Mouse (Mus musculus) brain, embryonic 14.5 days (tissue): ENCODE measurements around the gene Ascc2. TPM values are rescaled to one million over a fixed set of nuclear protein-coding genes. Genes with fewer than 3 reads are reported as not detected.

Experiments
- DNase-seq: peaks from one replicate; pipeline ENCODE4 v3.0.0-alpha.2; 2011; ENCODE audit warnings: low read depth
- CTCF ChIP-seq: fragments of 200-500 bp; IDR thresholded peaks from 2 replicates; pipeline ENCODE4 v1.5.1; 2012; ENCODE audit warnings: inconsistent platforms, mild to moderate bottlenecking, moderate library complexity, borderline replicate concordance; ENCODE audit not compliant: insufficient read depth, insufficient read length; ENCODE audit errors: extremely low read depth
- POLR2A ChIP-seq: fragments of 200-500 bp; IDR thresholded peaks from 2 replicates; pipeline ENCODE4 v1.6.1; 2012; ENCODE audit warnings: mild to moderate bottlenecking, inconsistent platforms, borderline replicate concordance; ENCODE audit not compliant: poor library complexity, insufficient read depth, insufficient read length, severe bottlenecking; ENCODE audit errors: extremely low read depth
- polyA plus RNA-seq: library from polyadenylated mRNA; depleted of rRNA; stranded (reverse); fragments of >200 nt; gene quantifications from 2 replicates; pipeline ENCODE4 v1.2.3, GENCODE M21; 2012

Ascc2 gene
- polyA plus RNA-seq, 1 experiment = 32.3 TPM

- TF ChIP-seq CTCF = no peak
- TF ChIP-seq POLR2A = no peak
- DNase-seq = no peak
Observed at GRCm38 (mm10) chr11:4675126-4675562, 37.6 kb downstream of the Ascc2 start.

- DNase-seq = no peak
- TF ChIP-seq POLR2A (no peak), CTCF (no peak)
Observed at GRCm38 (mm10) chr11:4675693-4676092, 38.1 kb downstream of the Ascc2 start.

DNA sequence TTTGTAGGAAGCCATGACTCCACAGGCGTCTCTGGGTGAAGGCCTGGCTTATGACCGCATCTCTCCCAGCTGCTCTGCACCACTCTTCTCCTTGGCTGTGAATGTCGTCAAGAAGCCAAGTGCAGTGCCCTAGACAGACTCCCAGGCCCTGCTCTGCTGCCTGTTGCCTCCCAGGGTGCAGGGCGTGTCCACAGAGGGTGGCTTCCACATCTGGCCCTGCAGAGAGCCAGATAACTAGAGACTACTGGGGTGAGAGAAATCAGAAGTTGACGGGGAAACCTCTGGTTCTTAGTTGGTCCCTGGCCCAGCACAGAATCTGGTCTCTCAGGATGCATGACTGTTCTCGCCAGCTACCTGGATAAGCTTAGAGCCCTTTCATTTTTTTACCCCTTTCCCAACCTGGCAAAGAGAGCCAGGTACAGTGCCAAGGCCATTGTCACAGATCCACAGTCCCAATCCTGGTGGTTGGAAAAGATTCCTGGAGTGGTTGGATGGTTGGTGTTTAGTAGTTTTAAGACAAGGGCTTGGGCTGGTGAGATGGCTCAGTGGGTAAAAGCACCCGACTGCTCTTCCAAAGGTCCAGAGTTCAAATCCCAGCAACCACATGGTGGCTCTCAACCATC is 39.8 kb downstream of the Ascc2 start:
- TF ChIP-seq POLR2A (no peak), CTCF (no peak)
- DNase-seq = no peak

- TF ChIP-seq POLR2A (no peak), CTCF (no peak)
- DNase-seq = peak; percentile 28
Observed at GRCm38 (mm10) chr11:4678700-4679440, 41.3 kb downstream of the Ascc2 start.

- no peak for DNase-seq
- TF ChIP-seq CTCF (no peak), POLR2A (no peak)
Observed at GRCm38 (mm10) chr11:4679441-4679832, 41.9 kb downstream of the Ascc2 start.

GRCm38 (mm10) chr11:4680126-4680525 is 42.6 kb downstream of the Ascc2 start:
- no peak for TF ChIP-seq CTCF
- no peak for TF ChIP-seq POLR2A

DNA sequence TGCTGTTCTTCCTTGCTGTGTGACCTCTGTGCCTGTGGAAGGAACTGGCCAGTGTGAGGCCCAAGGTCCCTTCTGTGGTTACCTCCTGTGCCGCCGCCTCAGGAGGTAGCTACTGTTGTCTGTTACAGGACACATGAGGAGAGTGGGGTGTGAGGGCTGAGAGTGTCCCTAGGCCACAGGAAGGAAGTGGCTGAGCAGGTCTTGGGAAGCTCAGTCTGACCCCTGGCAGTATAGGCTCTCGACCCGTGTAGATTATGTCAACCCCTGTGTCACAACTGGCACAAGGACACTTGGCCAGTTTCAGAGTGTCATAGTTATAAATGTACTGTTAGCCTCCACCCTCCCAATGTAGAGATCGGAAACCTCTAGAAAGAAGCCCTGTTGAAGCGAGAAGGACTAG is 46.0 kb downstream of the Ascc2 start:
- no peak for DNase-seq
- no peak for TF ChIP-seq POLR2A
- no peak for TF ChIP-seq CTCF

More at GRCm38 (mm10) chr11:4680126-4680525, 42.6 kb downstream of the Ascc2 start:
- DNase-seq = peak; percentile 19

- DNase-seq = no peak
- TF ChIP-seq CTCF (no peak), POLR2A (no peak)
Observed at GRCm38 (mm10) chr11:4684186-4684585, 46.6 kb downstream of the Ascc2 start.

GRCm38 (mm10) chr11:4685071-4685470 is 47.5 kb downstream of the Ascc2 start:
- TF ChIP-seq POLR2A (no peak), CTCF (no peak)
- DNase-seq = no peak

DNA sequence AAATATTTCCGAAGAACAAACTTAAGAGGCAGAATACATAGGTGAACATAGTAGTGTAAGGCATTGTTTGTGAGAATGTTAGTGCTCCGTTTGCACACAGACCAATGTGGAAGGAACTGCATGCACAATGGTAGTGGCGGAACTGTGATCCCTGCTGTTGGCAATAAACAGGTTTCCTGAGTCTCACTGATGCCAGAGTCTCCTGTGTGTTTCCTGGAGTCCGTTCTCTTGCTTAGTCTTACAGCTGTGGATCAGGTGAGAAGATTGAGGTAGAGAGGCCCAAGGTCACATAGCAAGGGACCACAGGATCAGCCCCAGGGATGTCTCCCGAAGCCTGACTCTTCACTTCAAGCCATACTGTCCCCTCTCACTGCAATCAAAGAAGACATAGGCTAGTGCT is 48.0 kb downstream of the Ascc2 start:
- no peak for TF ChIP-seq CTCF
- TF ChIP-seq POLR2A = no peak

DNA sequence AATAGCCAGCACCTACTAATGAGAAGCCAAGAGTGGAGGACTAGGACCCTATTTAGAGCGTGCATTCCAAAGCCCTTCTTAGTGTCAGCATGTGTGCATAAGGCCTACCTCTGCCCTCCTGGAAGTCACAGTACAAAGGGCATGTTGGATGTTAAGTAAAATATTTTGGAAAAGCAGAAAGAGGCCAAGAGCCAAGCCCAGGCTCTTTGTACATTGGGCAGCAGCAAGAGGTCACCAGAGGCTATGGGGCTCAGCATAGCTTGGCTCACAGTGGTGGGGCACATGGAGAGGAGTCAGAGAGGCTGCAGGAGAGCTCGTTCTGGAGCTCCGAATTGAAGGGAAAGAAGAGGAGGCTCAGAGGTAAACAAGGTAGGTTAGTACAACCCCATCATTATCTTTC is 49.5 kb downstream of the Ascc2 start:
- TF ChIP-seq CTCF (no peak), POLR2A (no peak)
- no peak for DNase-seq

More for the DNA sequence above, 48.0 kb downstream of the Ascc2 start:
- no peak for DNase-seq

DNA sequence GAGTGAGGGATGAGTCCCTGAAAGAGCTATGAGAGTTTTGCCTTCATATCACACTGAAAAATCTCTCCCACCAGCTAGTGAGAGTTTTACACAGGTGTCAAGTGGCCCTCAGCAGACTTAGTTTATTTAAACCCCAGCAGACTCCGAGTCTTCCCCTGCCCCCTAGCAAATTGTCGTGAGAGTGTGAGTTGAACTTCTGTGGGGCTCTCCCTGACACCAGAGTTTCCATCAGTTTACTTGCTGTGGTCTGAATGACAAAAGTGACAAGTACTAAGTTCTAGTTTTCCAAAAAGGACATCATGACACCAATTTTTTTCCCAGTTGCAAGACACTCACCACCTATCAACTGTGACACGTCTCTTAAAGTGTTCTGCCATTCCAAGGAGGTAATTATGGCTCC is 50.3 kb downstream of the Ascc2 start:
- no peak for DNase-seq

More for the DNA sequence above, 50.3 kb downstream of the Ascc2 start:
- no peak for TF ChIP-seq CTCF
- TF ChIP-seq POLR2A = no peak
